Mouse (Mus musculus): ENCODE measurements around the gene Galr2. TPM values are rescaled to one million over a fixed set of nuclear protein-coding genes. Genes with fewer than 3 reads are reported as not detected.

Galr2 gene
- polyA plus RNA-seq, 1 experiment, result 9.5 TPM

DNA sequence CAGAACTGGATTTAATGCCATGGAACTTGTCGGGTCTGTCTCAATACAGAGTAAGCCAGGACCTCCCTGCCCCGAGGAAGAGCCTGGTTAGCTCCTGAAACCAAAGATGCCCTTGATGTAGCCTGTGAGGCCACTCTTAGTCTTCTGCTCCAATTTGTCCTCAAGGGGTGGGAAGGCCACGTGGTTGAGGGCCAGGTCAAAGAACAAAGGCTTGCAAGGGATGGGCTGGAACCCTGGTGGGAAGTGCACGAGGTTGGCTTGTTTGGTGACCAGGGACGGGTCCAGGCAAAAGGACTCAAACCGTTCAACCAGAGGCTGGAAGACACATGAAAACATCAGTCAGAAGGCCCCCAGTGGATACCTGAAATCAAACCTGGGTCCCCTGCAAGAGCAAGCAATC is 35.1 kb upstream of the Galr2 start:
- TF ChIP-seq POLR2A (IDR thresholded peaks at IDR 0.05; ENCODE audit: low read depth, low read length), result no peak
- H3K27ac ChIP-seq (ENCODE audit: insufficient read depth, low read depth, low read length), result peak overlapping the region; percentile 40
- H3K27me3 ChIP-seq (ENCODE audit: control insufficient read depth, insufficient read depth, low read length), result no peaks in the 10 kb centered on the region
- H3K4me1 ChIP-seq (ENCODE audit: control insufficient read depth, insufficient read depth, insufficient read length, low read length), result peaks cover 41% of the 10 kb centered on the region
- H3K4me3 ChIP-seq (ENCODE audit: low read depth, low read length), result no peak overlapping the region
- WGBS, result 54% methylated on average over 6 of the region's 6 CpGs
- peaks cover 59% of the 10 kb centered on the region for H3K36me3 ChIP-seq (ENCODE audit: control insufficient read depth, insufficient read depth, low read length)

GRCm38 (mm10) chr11:116247502-116248222 is 33.1 kb upstream of the Galr2 start:
- H3K36me3 ChIP-seq (ENCODE audit: control insufficient read depth, insufficient read depth, low read length), result peaks cover 78% of the 10 kb centered on the region
- WGBS, result 58% methylated on average over 14 of the region's 14 CpGs
- H3K4me3 ChIP-seq (ENCODE audit: low read depth, low read length), result no peak overlapping the region
- TF ChIP-seq CTCF (IDR thresholded peaks at IDR 0.05; ENCODE audit: extremely low read depth, insufficient read length, insufficient replicate concordance, low read depth, low read length) (no peak), POLR2A (IDR thresholded peaks at IDR 0.05; ENCODE audit: low read depth, low read length) (no peak)
- peak overlapping the region; percentile 87 for H3K27ac ChIP-seq (ENCODE audit: insufficient read depth, low read depth, low read length)
- H3K4me1 ChIP-seq (ENCODE audit: control insufficient read depth, insufficient read depth, insufficient read length, low read length), result peaks cover 26% of the 10 kb centered on the region
- no peaks in the 10 kb centered on the region for H3K27me3 ChIP-seq (ENCODE audit: control insufficient read depth, insufficient read depth, low read length)

GRCm38 (mm10) chr11:116250898-116251297 is 29.8 kb upstream of the Galr2 start:
- WGBS, result 88% methylated on average over 8 of the region's 8 CpGs
- Histone ChIP-seq H3K4me3 (ENCODE audit: low read depth, low read length) (no peak overlapping the region), H3K4me1 (ENCODE audit: control insufficient read depth, insufficient read depth, insufficient read length, low read length) (peaks cover 19% of the 10 kb centered on the region), H3K27me3 (ENCODE audit: control insufficient read depth, insufficient read depth, low read length) (no peaks in the 10 kb centered on the region), H3K27ac (ENCODE audit: insufficient read depth, low read depth, low read length) (no peak overlapping the region), H3K36me3 (ENCODE audit: control insufficient read depth, insufficient read depth, low read length) (peaks cover 84% of the 10 kb centered on the region)
- no peak for TF ChIP-seq CTCF (IDR thresholded peaks at IDR 0.05; ENCODE audit: extremely low read depth, insufficient read length, insufficient replicate concordance, low read depth, low read length)
- no peak for TF ChIP-seq POLR2A (IDR thresholded peaks at IDR 0.05; ENCODE audit: low read depth, low read length)

DNA sequence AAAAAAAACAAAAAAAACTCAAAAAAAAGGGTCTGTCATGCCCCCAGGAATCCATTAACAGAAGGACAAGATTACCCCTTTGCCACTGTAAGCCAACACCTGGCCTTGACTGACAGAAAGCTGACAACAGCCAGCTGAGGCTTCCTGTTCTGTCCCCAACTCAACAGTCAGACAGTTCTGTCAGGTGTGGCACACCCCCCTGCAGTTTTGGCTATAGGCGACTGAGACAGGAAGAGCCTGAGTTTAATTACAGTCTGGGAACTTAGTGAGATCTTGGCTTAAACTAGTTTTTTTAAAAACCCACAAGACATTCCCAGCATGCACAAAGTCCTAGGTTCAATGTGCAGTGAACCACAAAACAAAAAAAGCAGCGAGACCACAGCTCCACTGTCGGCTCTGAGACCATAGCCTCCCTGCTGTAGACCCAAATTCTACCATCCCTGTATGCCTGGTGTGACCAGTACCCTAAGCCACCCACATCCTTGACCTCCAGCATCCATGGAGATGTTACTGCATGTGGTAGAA is 27.6 kb upstream of the Galr2 start:
- Histone ChIP-seq H3K4me3 (ENCODE audit: low read depth, low read length) (no peak overlapping the region), H3K27me3 (ENCODE audit: control insufficient read depth, insufficient read depth, low read length) (no peaks in the 10 kb centered on the region), H3K4me1 (ENCODE audit: control insufficient read depth, insufficient read depth, insufficient read length, low read length) (peaks cover 4% of the 10 kb centered on the region; the same call in 1 of the 2 replicates), H3K36me3 (ENCODE audit: control insufficient read depth, insufficient read depth, low read length) (peaks cover 87% of the 10 kb centered on the region), H3K27ac (ENCODE audit: insufficient read depth, low read depth, low read length) (no peak overlapping the region)
- TF ChIP-seq CTCF (IDR thresholded peaks at IDR 0.05; ENCODE audit: extremely low read depth, insufficient read length, insufficient replicate concordance, low read depth, low read length) (no peak), POLR2A (IDR thresholded peaks at IDR 0.05; ENCODE audit: low read depth, low read length) (no peak)
- WGBS, result 86% methylated on average over 3 of the region's 3 CpGs

GRCm38 (mm10) chr11:116254627-116255026 is 26.1 kb upstream of the Galr2 start:
- TF ChIP-seq CTCF (IDR thresholded peaks at IDR 0.05; ENCODE audit: extremely low read depth, insufficient read length, insufficient replicate concordance, low read depth, low read length), result no peak
- TF ChIP-seq POLR2A (IDR thresholded peaks at IDR 0.05; ENCODE audit: low read depth, low read length), result no peak
- 63% methylated on average over 9 of the region's 9 CpGs for WGBS
- no peaks in the 10 kb centered on the region for H3K27me3 ChIP-seq (ENCODE audit: control insufficient read depth, insufficient read depth, low read length)
- H3K27ac ChIP-seq (ENCODE audit: insufficient read depth, low read depth, low read length), result no peak overlapping the region
- no peaks in the 10 kb centered on the region for H3K4me1 ChIP-seq (ENCODE audit: control insufficient read depth, insufficient read depth, insufficient read length, low read length)
- peaks cover 82% of the 10 kb centered on the region for H3K36me3 ChIP-seq (ENCODE audit: control insufficient read depth, insufficient read depth, low read length)
- no peak overlapping the region for H3K4me3 ChIP-seq (ENCODE audit: low read depth, low read length)

DNA sequence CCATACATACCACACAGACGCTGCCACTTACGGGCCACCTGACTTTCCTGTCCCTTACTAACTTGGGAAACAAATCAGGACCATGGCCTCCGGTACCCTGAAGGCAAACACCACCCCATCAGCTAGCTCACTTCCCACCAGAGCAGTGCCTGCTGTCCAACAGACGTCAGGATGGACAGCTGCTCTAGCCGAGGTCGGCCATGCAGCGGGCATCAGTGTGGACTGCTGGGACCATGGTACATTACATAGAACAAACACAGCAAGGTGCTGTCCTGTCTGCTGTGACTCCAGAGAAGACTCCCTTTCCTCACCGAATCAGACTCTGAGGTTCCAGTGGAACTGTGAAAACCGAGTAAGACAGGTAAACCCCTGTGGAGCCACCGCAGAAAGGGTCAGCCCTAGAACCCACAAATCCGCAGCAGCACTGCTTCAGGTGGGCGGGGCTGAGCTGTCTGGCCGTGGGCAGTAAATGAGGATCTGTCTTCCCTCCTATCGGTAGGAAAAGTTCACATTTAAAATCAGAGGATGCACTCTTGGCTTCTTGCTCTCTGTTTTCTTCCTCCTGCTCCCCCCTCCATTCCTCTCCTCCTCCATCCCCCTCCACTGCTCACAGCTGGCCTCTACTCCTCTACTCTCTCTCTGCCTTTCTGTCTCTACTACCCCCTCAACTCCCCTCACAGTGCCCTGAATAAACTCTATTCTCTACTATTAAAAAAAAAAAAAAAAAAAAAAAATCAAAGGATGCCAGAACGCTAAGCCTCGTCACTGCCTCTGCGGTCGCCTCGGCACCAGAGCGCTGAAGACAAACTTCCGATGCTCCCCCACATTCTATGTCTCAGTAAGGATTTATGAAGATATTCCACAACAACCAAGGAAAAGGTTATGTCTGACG is 25.4 kb upstream of the Galr2 start:
- no peak overlapping the region for H3K27ac ChIP-seq (ENCODE audit: insufficient read depth, low read depth, low read length)
- TF ChIP-seq POLR2A (IDR thresholded peaks at IDR 0.05; ENCODE audit: low read depth, low read length), result no peak
- no peaks in the 10 kb centered on the region for H3K4me1 ChIP-seq (ENCODE audit: control insufficient read depth, insufficient read depth, insufficient read length, low read length)
- no peaks in the 10 kb centered on the region for H3K27me3 ChIP-seq (ENCODE audit: control insufficient read depth, insufficient read depth, low read length)
- H3K36me3 ChIP-seq (ENCODE audit: control insufficient read depth, insufficient read depth, low read length), result peaks cover 82% of the 10 kb centered on the region
- no peak overlapping the region for H3K4me3 ChIP-seq (ENCODE audit: low read depth, low read length)
- WGBS, result 82% methylated on average over 22 of the region's 22 CpGs

Measured in small intestine, adult 2 months (tissue).